Mouse (Mus musculus) cerebellum, adult 2 months (tissue): ENCODE data around the gene Rapgef2.

Experiments
- CTCF ChIP-seq: fragments of 200-500 bp; IDR thresholded peaks from 2 replicates; pipeline ENCODE4 v1.5.1; 2011; ENCODE audit warnings: low read depth, mild to moderate bottlenecking, control low read depth, low read length, moderate library complexity, borderline replicate concordance; ENCODE audit not compliant: insufficient read depth
- POLR2A ChIP-seq: fragments of 200-500 bp; IDR thresholded peaks from 2 replicates; pipeline ENCODE4 v1.6.1; 2011; ENCODE audit warnings: low read length, control low read depth, borderline replicate concordance; ENCODE audit not compliant: insufficient read depth

GRCm38 (mm10) chr3:79190377-79190776 lies 95.9 kb downstream of the Rapgef2 start:
- TF ChIP-seq POLR2A (no peak), CTCF (no peak)
